Mouse (Mus musculus) heart, postnatal 25 days (tissue): ENCODE results near the gene Rab4a. TPM values are rescaled to one million over a fixed set of nuclear protein-coding genes. Genes with fewer than 3 reads are reported as not detected.

Experiments used
- DNase-seq: peaks from one replicate; pipeline ENCODE4 v3.0.0; 2022; ENCODE audit warnings: low spot score
- intact Hi-C: fragments of 180-260 bp; cut with DNase I; formaldehyde crosslinking; loops from one replicate; pipeline ENCODE4 v1.15.1; 2025
- total RNA-seq, 2 experiments: library from RNA; stranded (reverse); gene quantifications; 2 replicates each; pipeline ENCODE4 v1.2.3; 2021

Gene Rab4a
- total RNA-seq, 2 experiments from 2014 or later, result 8.2 to 8.7 TPM

- DNase-seq, result no peak
- intact Hi-C loops, result no loop called here
Measured at GRCm38 (mm10) chr8:123880271-123880670, 74.5 kb downstream of the Rab4a start.

- intact Hi-C loops, result no loop called here
- DNase-seq, result no peak
Measured at GRCm38 (mm10) chr8:123880821-123881350, 75.1 kb downstream of the Rab4a start.

GRCm38 (mm10) chr8:123882412-123882811, 76.6 kb downstream of the Rab4a start:
- intact Hi-C loops, result no loop called here
- DNase-seq, result no peak

GRCm38 (mm10) chr8:123883094-123883493, 77.3 kb downstream of the Rab4a start:
- no peak for DNase-seq
- intact Hi-C loops, result no loop called here

Other genes starting within 250 kb of the Rab4a start
- gene Rhou, start 152.1 kb upstream of the Rab4a start, total RNA-seq, result 1 to 10 TPM; 6.4 to 7.7 TPM
- gene Ccsap, start 54.2 kb downstream of the Rab4a start, total RNA-seq, result 1 to 10 TPM; 1.3 to 1.6 TPM
- gene Acta1, start 88.8 kb downstream of the Rab4a start, total RNA-seq, result 100 to 1,000 TPM; 516 to 635 TPM
- 10 to 100 TPM in 1 of 2 experiments, 1 to 10 TPM in 1; 9.2 to 11.9 TPM for gene Nup133, start 143.3 kb downstream of the Rab4a start, total RNA-seq
- 10 to 100 TPM; 43.9 to 48.0 TPM for gene Abcb10, start 177.1 kb downstream of the Rab4a start, total RNA-seq
- 10 to 100 TPM; 15.0 TPM for gene Taf5l, start 215.4 kb downstream of the Rab4a start, total RNA-seq
- 1 to 10 TPM; 5.4 to 6.1 TPM for gene Urb2, start 215.5 kb downstream of the Rab4a start, total RNA-seq